Mouse (Mus musculus) left cerebral cortex, adult 2 months (tissue): Measurements from ENCODE around the gene Aldh4a1. TPM values are rescaled to one million over a fixed set of nuclear protein-coding genes. Genes with fewer than 3 reads are reported as not detected.

Source experiments
- DNase-seq, 2 experiments: peaks; one replicate each; pipeline ENCODE4 v3.0.0; 2021 to 2022; ENCODE audit warnings: low spot score in 2 of 2, mixed read lengths in 1 of 2; ENCODE audit errors: extremely low spot score in 1 of 2
- H3K27ac ChIP-seq: fragments of 200-600 bp; 2 replicates; pipeline ENCODE4 v1.8.1; 2022
- H3K4me3 ChIP-seq: fragments of 200-600 bp; 2 replicates; pipeline ENCODE4 v1.8.1; 2022
- CTCF ChIP-seq: fragments of 200-600 bp; IDR thresholded peaks from 2 replicates; pipeline ENCODE4 v1.8.1; 2022; ENCODE audit warnings: antibody characterized with exemption, mild to moderate bottlenecking, moderate library complexity
- intact Hi-C: fragments of 180-260 bp; cut with DNase I; formaldehyde crosslinking; loops from one replicate; pipeline ENCODE4 v1.15.1; 2025
- total RNA-seq, 2 experiments: library from RNA; stranded (reverse); gene quantifications; 2 replicates each; pipeline ENCODE4 v1.2.3; 2021

Aldh4a1 gene
- total RNA-seq, 2 experiments from 2014 or later: 16.9 to 17.0 TPM

- no peak overlapping the region for H3K4me3 ChIP-seq
- no peak for TF ChIP-seq CTCF
- no peak for DNase-seq
- H3K27ac ChIP-seq: peak overlapping the region; percentile 30; the same call in 1 of the 2 replicates
- intact Hi-C loops: no loop called here
These were observed 29.3 kb upstream of the Aldh4a1 start for GRCm38 (mm10) chr4:139593383-139593782.

- intact Hi-C loops: no loop called here
- DNase-seq: no peak
- peak; percentile 35 for TF ChIP-seq CTCF
- H3K4me3 ChIP-seq: no peak overlapping the region
- no peak overlapping the region for H3K27ac ChIP-seq
These were observed 28.6 kb upstream of the Aldh4a1 start for GRCm38 (mm10) chr4:139594062-139594461.

- intact Hi-C loops: no loop called here
- no peak overlapping the region for H3K27ac ChIP-seq
- H3K4me3 ChIP-seq: no peak overlapping the region
- TF ChIP-seq CTCF: no peak
- DNase-seq: no peak
These were observed 26.0 kb upstream of the Aldh4a1 start for GRCm38 (mm10) chr4:139596715-139597114.

GRCm38 (mm10) chr4:139597286-139598284, 25.1 kb upstream of the Aldh4a1 start:
- DNase-seq: no peak
- Histone ChIP-seq H3K4me3 (no peak overlapping the region), H3K27ac (peak overlapping the region; percentile 85)
- TF ChIP-seq CTCF: no peak
- intact Hi-C loops: no loop called here

GRCm38 (mm10) chr4:139598356-139598755, 24.3 kb upstream of the Aldh4a1 start:
- intact Hi-C loops: no loop called here
- Histone ChIP-seq H3K4me3 (no peak overlapping the region), H3K27ac (peak overlapping the region; percentile 85)
- DNase-seq: no peak
- no peak for TF ChIP-seq CTCF

- no peak; the same call in 1 of the 2 replicates for TF ChIP-seq CTCF
- DNase-seq: peak; percentile 58 to 64
- intact Hi-C loops: no loop called here
- Histone ChIP-seq H3K4me3 (0 out of 2 replicates have a peak overlapping the region, but pooled peaks have one; percentile 11), H3K27ac (peak overlapping the region; percentile 85)
These were observed 23.6 kb upstream of the Aldh4a1 start for GRCm38 (mm10) chr4:139598950-139599518.

- no peak overlapping the region for H3K4me3 ChIP-seq
- intact Hi-C loops: loop anchor here (1.0 kb wide), 1 partner anchor 27 kb away; no protein-coding TSS in a partner anchor
- H3K27ac ChIP-seq: peak overlapping the region; percentile 67
- DNase-seq: no peak
- TF ChIP-seq CTCF: no peak
These were observed 20.9 kb upstream of the Aldh4a1 start for GRCm38 (mm10) chr4:139601519-139602356.

GRCm38 (mm10) chr4:139602357-139603244, 20.1 kb upstream of the Aldh4a1 start, which contains the start of gene Gm21969:
TSS of gene Gm21969 (plus strand) at chr4:139603186.
- no peak within 1 kb of the TSS for H3K4me3 ChIP-seq
- peak; percentile 54 to 56 for DNase-seq
- intact Hi-C loops: loop anchor here (1.0 kb wide), 1 partner anchor 28 kb away; no protein-coding TSS in a partner anchor
- peak within 1 kb of the TSS; percentile 67 for H3K27ac ChIP-seq
- peak; percentile 92 for TF ChIP-seq CTCF

- Histone ChIP-seq H3K27ac (no peak overlapping the region), H3K4me3 (no peak overlapping the region)
- intact Hi-C loops: no loop called here
- DNase-seq: no peak
- no peak for TF ChIP-seq CTCF
These were observed 17.4 kb upstream of the Aldh4a1 start for GRCm38 (mm10) chr4:139605216-139605615.

- no peak for DNase-seq
- Histone ChIP-seq H3K27ac (no peak overlapping the region), H3K4me3 (no peak overlapping the region)
- intact Hi-C loops: no loop called here
- TF ChIP-seq CTCF: no peak
These were observed 15.9 kb upstream of the Aldh4a1 start for GRCm38 (mm10) chr4:139606732-139607131.

GRCm38 (mm10) chr4:139608975-139609374, 13.7 kb upstream of the Aldh4a1 start:
- TF ChIP-seq CTCF: no peak
- Histone ChIP-seq H3K27ac (no peak overlapping the region), H3K4me3 (no peak overlapping the region)
- no peak for DNase-seq
- intact Hi-C loops: no loop called here
